Mouse (Mus musculus): ENCODE measurements at regions not wholly inside any gene's neighbourhood (a gene's known extent, or its start where the extent isn't known, plus 50 kb on each side); places are given as distances from the start of the nearest gene placed in this dataset.
A peak's percentile ranks its signal among the peaks of the same experiment; 100 is the strongest.

DNA sequence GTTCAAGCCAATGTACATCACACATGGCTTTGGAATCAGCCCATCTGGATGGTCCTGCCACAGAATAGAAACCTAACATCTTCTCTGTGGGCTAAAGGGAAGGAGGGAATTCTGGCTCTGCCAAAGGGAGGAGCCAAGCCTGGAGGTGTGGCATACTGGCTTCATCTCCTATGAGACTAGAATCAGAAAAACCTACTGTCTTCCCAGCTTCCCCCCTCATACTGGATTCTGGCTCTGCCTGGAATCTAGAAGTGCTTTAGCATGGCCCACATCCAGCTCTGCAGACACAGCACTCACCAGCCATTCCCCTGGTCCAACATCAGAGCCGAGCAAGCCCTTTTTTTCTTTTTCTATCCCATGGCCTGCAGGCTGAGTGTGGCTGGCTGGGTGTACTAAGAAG is 206.9 kb downstream of the Sox9 start:
- H3K9me3 ChIP-seq = no peaks in the 10 kb centered on the region
- 36% methylated on average over 1 of the region's 1 CpGs for WGBS
- H3K4me1 ChIP-seq = peaks cover 35% of the 10 kb centered on the region

DNA sequence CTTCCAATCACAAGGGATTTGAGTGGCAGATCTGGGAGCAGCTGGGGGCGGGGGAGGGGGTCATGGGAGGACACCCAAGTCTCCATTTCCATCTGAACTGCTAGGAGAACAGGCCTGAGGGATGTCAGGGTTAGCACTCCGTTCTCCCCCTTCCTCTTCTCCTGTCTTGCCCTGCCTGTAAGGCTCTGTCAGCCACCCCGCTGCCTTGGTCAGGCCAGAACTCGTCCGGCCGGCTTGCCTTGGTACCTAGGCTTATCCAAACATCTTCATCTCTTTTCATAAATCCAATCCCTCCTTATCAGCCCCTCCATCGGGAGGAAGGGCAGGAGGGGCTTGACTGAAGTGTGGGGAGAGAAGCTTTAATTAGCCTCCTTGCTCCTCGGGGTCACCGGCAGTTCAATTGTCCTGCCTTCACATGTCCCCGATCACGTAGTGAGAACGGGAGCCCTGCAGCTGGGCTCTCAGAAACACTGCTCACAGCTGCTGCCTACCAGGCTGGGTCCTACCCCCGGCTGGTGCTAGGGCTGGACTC is 208.0 kb downstream of the Sox9 start:
- no peaks in the 10 kb centered on the region for H3K36me3 ChIP-seq
- no peaks in the 10 kb centered on the region for H3K27me3 ChIP-seq
- no peak overlapping the region for H3K9ac ChIP-seq (replicated peaks)
- no peak overlapping the region for H3K4me3 ChIP-seq
- H3K4me1 ChIP-seq = peaks cover 35% of the 10 kb centered on the region
- H3K27ac ChIP-seq (replicated peaks) = no peak overlapping the region
- peak; percentile 36; the same call in 1 of the 2 replicates for ATAC-seq (replicated peaks)
- WGBS = 22% methylated on average over 13 of the region's 13 CpGs
- no peak overlapping the region for H3K4me2 ChIP-seq (replicated peaks)
- H3K9me3 ChIP-seq = no peaks in the 10 kb centered on the region

More for the DNA sequence above, 206.9 kb downstream of the Sox9 start:
- H3K4me3 ChIP-seq = no peak overlapping the region
- 0 out of 2 replicates have a peak overlapping the region, but pooled peaks have one; percentile 12 for H3K27ac ChIP-seq (replicated peaks)
- H3K36me3 ChIP-seq = no peaks in the 10 kb centered on the region
- no peak overlapping the region for H3K4me2 ChIP-seq (replicated peaks)
- H3K27me3 ChIP-seq = no peaks in the 10 kb centered on the region
- H3K9ac ChIP-seq (replicated peaks) = no peak overlapping the region
- no peak; the same call in 1 of the 2 replicates for ATAC-seq (replicated peaks)

DNA sequence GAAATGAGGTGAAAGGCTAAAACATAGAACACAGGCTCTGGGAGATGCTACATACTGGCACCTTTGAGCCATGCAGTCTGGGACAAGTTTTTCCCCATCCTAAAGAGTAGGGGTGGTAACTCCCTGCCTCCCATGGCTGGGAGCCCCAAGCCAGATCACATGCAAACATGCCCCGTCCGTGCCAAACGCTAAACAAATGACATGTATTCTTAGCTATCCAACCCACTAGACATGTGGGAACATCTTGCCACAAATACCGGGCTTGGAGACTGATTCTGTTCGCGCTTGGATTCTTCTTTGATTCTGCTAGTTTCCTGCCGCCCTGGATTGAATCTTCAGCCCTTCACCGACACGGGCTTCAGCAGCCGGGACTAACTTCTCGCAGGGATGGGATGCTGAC is 208.7 kb downstream of the Sox9 start:
- no peaks in the 10 kb centered on the region for H3K36me3 ChIP-seq
- peaks cover 35% of the 10 kb centered on the region for H3K4me1 ChIP-seq
- no peak overlapping the region for H3K4me2 ChIP-seq (replicated peaks)
- no peak overlapping the region for H3K9ac ChIP-seq (replicated peaks)
- no peak for ATAC-seq (replicated peaks)
- no peaks in the 10 kb centered on the region for H3K9me3 ChIP-seq
- H3K27me3 ChIP-seq = no peaks in the 10 kb centered on the region
- 71% methylated on average over 11 of the region's 11 CpGs for WGBS
- H3K4me3 ChIP-seq = no peak overlapping the region
- H3K27ac ChIP-seq (replicated peaks) = no peak overlapping the region

DNA sequence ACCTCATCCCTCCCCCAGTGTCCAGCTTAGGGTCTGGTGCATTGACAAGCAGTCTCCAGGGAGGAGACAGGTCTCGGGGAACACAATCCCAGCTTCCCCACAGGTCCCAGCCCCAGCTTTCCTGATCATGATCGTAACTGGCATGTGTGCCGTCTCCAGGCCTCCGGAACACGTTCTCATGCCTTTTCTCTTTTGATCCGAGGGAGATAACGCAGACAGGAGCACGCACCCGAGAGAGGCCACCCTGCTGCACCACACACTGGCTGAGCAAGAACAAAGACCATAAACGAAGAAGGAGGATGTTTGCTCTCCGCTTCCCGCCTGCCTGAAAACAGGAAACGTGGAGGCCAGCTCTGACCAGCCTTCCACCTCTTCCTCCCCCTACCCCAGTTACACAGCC is 209.8 kb downstream of the Sox9 start:
- H3K36me3 ChIP-seq = no peaks in the 10 kb centered on the region
- H3K4me1 ChIP-seq = peaks cover 35% of the 10 kb centered on the region
- H3K27ac ChIP-seq (replicated peaks) = no peak overlapping the region
- no peak overlapping the region for H3K4me3 ChIP-seq
- no peak for ATAC-seq (replicated peaks)
- H3K27me3 ChIP-seq = no peaks in the 10 kb centered on the region
- H3K9me3 ChIP-seq = no peaks in the 10 kb centered on the region
- WGBS = 24% methylated on average over 13 of the region's 13 CpGs
- H3K9ac ChIP-seq (replicated peaks) = no peak overlapping the region
- no peak overlapping the region for H3K4me2 ChIP-seq (replicated peaks)

DNA sequence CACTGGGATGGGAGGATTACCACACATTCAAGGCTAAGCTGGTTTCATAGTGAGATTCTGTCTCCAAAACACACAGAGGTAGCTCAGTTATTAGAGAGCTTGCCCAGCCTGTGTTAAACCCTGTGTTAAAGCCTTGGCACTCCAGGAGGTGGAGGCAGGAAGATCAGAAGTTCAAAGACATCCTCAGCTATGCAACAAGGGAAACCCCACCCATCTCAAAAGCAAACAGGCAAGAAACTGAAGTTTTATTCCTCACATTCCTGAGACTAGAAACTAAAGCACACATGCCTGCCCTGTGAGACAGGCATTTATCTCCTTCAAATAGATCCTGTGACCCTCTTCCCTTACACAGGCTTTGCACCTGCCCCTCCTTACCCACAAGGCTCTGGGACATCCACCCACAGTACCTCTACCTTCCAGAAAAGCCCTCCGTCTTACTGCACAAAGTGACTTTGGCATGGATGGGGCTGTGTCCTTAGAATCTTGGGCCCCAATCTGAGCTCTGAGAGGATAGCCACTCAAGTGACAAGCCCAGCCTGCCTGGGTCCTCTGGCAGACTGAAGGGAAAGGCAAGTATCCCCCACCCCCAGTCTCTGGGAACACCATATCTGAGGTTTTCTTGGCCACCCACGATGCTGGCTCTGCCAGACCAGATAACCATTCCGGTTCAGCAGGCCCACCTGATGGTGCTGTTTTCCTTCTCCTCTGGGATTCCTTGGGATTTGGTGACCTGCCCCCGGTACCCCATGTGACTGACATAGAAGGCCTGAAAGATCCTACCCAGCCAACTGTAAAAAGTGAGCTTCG is 217.0 kb downstream of the Sox9 start:
- no peaks in the 10 kb centered on the region for H3K27me3 ChIP-seq
- no peak overlapping the region for H3K4me2 ChIP-seq (replicated peaks)
- no peaks in the 10 kb centered on the region for H3K36me3 ChIP-seq
- H3K4me1 ChIP-seq = no peaks in the 10 kb centered on the region
- no peak for ATAC-seq (replicated peaks)
- no peak overlapping the region for H3K27ac ChIP-seq (replicated peaks)
- 53% methylated on average over 5 of the region's 5 CpGs for WGBS
- no peaks in the 10 kb centered on the region for H3K9me3 ChIP-seq
- H3K9ac ChIP-seq (replicated peaks) = no peak overlapping the region
- no peak overlapping the region for H3K4me3 ChIP-seq

DNA sequence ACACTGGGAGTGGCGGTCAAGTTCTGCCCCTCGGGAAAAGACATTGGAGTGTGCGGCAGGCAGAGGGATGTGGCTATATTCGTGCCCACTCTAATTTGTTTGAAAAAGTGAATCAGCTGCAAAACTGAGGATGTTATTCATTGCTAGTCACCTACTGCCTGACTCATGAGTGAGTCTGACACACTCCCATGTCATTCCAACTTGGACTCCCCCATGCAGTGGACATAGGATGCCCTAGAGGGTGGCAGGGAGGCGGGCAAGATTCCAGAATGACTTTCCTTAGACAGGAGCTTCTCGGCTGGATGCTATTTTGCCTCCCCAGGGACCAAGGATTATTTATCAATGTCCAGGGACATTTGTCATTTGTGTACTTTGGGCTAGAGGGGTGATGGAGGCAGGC is 219.0 kb downstream of the Sox9 start:
- WGBS = 87% methylated on average over 6 of the region's 6 CpGs
- Histone ChIP-seq H3K4me3 (no peak overlapping the region), H3K27ac (replicated peaks) (no peak overlapping the region), H3K4me2 (replicated peaks) (no peak overlapping the region), H3K4me1 (no peaks in the 10 kb centered on the region), H3K27me3 (no peaks in the 10 kb centered on the region), H3K9me3 (no peaks in the 10 kb centered on the region), H3K9ac (replicated peaks) (no peak overlapping the region), H3K36me3 (no peaks in the 10 kb centered on the region)
- no peak for ATAC-seq (replicated peaks)

DNA sequence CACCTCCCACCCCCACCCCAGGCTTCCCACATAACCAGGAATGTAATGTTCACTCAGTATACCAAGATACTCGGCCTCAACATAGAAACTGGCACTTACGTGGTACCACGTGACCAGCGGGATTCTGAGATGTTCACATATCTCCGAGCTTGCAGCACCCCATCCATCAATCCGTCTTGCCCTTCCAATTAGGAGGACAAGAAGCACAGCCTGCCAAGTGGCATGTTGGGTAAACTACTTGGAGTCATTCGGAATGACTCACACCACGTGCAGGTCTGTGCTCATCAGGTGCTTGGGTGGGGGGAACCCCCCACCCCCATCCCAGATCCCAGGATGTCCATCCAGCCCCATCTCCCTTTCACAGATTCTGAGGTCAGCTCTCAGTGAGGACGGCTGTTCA is 223.9 kb downstream of the Sox9 start:
- no peak overlapping the region for H3K4me2 ChIP-seq (replicated peaks)
- no peak overlapping the region for H3K4me3 ChIP-seq
- H3K9me3 ChIP-seq = no peaks in the 10 kb centered on the region
- H3K9ac ChIP-seq (replicated peaks) = no peak overlapping the region
- no peaks in the 10 kb centered on the region for H3K4me1 ChIP-seq
- H3K36me3 ChIP-seq = no peaks in the 10 kb centered on the region
- 77% methylated on average over 9 of the region's 9 CpGs for WGBS
- no peak for ATAC-seq (replicated peaks)
- H3K27ac ChIP-seq (replicated peaks) = no peak overlapping the region
- H3K27me3 ChIP-seq = no peaks in the 10 kb centered on the region

DNA sequence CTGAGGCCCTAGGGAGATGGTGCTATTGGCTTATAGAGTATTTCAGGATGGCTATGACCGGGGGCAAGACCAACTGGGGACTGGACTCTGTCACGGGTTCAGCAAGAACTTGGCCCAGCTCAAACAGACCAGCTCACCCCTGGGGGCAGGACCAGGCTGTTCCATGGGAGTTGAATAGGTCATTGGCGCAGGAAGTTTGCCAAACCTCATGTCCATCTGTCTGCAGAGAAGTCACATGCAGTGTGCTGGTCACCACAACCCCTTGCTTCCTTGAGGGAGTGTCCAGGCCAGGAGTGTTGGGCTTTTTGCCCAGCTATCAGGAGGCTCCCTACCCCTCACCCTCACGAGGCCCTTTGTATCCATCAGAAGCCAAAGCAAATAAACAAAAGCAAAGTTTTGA is 226.5 kb downstream of the Sox9 start:
- Histone ChIP-seq H3K27me3 (no peaks in the 10 kb centered on the region), H3K4me1 (peaks cover under 1% of the 10 kb centered on the region; the same call in 1 of the 2 replicates), H3K4me3 (no peak overlapping the region), H3K9me3 (no peaks in the 10 kb centered on the region), H3K4me2 (replicated peaks) (no peak overlapping the region), H3K27ac (replicated peaks) (no peak overlapping the region), H3K9ac (replicated peaks) (no peak overlapping the region), H3K36me3 (no peaks in the 10 kb centered on the region)
- WGBS = 78% methylated on average over 4 of the region's 4 CpGs
- no peak for ATAC-seq (replicated peaks)

DNA sequence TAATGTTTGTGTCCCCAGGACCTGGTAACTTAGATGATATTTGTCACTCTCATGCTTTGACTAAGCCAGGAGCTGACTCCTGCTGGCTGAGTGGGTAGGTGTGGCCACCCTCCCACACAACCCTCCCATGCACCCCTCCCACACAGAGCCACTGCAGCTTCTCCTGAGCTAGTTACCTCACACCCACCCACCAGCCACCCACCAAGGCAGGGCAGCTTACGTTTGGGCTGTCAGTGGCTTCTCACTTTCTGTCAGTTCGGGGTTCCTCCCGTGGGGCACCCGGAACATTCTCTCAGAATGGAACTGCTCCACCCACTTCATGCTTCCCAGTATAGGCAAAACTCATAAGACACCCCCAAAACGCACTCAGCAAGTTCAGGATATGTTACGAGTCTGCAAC is 227.4 kb downstream of the Sox9 start:
- H3K4me2 ChIP-seq (replicated peaks) = no peak overlapping the region
- H3K27me3 ChIP-seq = no peaks in the 10 kb centered on the region
- H3K4me3 ChIP-seq = no peak overlapping the region
- no peak for ATAC-seq (replicated peaks)
- 93% methylated on average over 6 of the region's 6 CpGs for WGBS
- no peaks in the 10 kb centered on the region for H3K36me3 ChIP-seq
- H3K4me1 ChIP-seq = peaks cover 9% of the 10 kb centered on the region
- no peaks in the 10 kb centered on the region for H3K9me3 ChIP-seq
- H3K9ac ChIP-seq (replicated peaks) = no peak overlapping the region
- no peak overlapping the region for H3K27ac ChIP-seq (replicated peaks)

DNA sequence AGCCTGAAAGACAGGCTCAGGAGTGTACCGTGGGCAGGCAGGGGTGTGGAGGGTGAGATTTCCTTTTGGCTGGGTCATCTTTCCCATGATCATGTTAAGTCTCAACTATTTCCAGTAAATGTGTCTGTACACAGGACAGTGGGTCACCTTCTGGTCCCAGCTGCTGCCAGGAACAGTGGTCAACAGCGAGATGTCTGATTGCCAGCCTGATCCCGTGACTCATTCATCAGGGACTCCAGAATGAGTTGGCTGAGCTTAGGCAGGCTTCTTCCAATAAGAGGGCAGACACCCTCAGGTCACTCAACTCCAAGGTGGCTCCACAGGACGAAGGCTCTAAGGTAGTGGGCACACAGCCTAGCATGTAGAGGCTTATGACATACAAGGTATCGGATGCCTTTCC is 228.9 kb downstream of the Sox9 start:
- WGBS = 90% methylated on average over 5 of the region's 5 CpGs
- Histone ChIP-seq H3K36me3 (no peaks in the 10 kb centered on the region), H3K4me2 (replicated peaks) (no peak overlapping the region), H3K9me3 (no peaks in the 10 kb centered on the region), H3K27ac (replicated peaks) (no peak overlapping the region), H3K27me3 (no peaks in the 10 kb centered on the region), H3K9ac (replicated peaks) (no peak overlapping the region), H3K4me1 (peaks cover 25% of the 10 kb centered on the region), H3K4me3 (no peak overlapping the region)
- ATAC-seq (replicated peaks) = no peak

DNA sequence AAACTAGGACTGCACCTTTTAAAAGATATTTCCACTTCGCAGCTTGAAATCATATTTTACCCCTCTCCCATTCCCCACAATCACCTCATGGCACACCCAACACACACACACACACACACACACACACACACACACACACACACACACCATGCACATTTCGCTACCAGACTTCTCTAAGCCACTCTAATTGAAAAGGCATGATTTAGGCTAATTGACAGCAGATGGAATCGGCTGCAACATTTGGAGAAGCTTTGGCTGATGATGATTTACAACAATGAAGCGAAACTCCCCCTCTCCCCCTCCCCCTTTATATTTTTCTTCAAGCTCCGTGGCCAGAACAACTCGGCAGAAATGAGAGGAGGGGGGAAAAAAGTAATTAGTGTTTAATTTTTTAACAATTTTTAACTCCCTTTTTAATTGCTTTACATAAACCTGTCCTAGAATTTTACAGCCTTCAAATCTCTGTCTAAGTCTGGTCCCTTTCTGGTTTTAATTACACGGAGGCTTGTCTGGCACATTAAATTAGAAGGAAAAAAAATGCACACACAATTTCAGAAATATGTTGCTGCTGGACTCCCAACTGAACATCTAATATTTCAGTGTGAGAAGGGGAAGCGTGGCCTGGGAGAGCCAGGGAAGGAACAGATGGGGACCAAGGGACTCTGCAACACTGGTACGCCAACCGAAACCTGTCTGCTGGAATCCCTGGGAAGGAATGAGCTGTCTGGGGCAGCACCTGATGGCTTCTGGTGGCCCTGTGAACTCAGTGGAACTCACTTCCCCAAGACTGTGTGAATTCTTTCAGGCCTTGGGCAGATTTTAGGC is 232.4 kb downstream of the Sox9 start:
- H3K27ac ChIP-seq (replicated peaks) = peak overlapping the region; percentile 76
- H3K4me2 ChIP-seq (replicated peaks) = peak overlapping the region; percentile 4; the same call in 1 of the 2 replicates
- H3K36me3 ChIP-seq = no peaks in the 10 kb centered on the region
- peaks cover 49% of the 10 kb centered on the region for H3K4me1 ChIP-seq
- ATAC-seq (replicated peaks) = peak; percentile 61
- H3K27me3 ChIP-seq = no peaks in the 10 kb centered on the region
- 24% methylated on average over 10 of the region's 10 CpGs for WGBS
- H3K9me3 ChIP-seq = no peaks in the 10 kb centered on the region
- no peak overlapping the region for H3K4me3 ChIP-seq
- H3K9ac ChIP-seq (replicated peaks) = no peak overlapping the region

DNA sequence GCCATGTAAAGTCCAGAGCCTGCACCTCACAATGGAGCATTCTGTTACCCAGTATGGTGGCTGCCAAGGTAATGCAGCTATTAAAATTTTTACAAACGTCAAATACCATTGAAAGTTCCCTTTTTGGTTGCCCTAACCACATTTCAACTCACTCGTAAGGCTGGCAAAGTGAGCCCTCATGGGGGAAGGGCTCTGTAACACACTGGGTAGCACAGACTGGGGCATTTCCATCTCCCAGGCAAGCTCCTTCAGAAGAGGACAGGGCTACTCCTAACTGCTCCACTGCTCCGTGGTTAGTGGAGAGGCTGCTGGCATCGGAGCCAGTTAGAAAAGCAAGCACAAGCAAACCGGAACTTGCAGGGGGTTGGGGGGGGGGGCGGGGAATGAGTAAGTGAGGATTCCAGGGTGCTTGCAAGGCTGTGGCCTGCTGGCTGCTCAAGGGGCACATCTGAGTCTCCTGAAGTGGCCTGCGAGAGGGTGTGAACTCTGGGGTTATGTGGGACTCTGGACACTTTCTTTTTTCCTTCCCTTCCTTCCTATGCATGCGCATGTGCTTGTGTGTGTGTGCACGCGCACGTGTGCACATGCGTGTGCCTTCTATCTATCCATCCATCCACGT is 233.8 kb downstream of the Sox9 start:
- Histone ChIP-seq H3K4me1 (peaks cover 49% of the 10 kb centered on the region), H3K4me2 (replicated peaks) (no peak overlapping the region), H3K9me3 (no peaks in the 10 kb centered on the region), H3K27ac (replicated peaks) (peak overlapping the region; percentile 76), H3K4me3 (no peak overlapping the region), H3K36me3 (no peaks in the 10 kb centered on the region), H3K9ac (replicated peaks) (0 out of 2 replicates have a peak overlapping the region, but pooled peaks have one; percentile 5), H3K27me3 (no peaks in the 10 kb centered on the region)
- WGBS = 50% methylated on average over 13 of the region's 13 CpGs
- no peak for ATAC-seq (replicated peaks)

Measured in forebrain, embryonic 15.5 days (tissue).